Mouse (Mus musculus) hindbrain, embryonic 12.5 days (tissue): Measurements from ENCODE around the gene Cd59a. TPM values are rescaled to one million over a fixed set of nuclear protein-coding genes. Genes with fewer than 3 reads are reported as not detected.

Experiments
- ATAC-seq: fragments of 200-750 bp; cut with Nextera tagmentation; 2 replicates; pipeline ENCODE4 v1.8.0; 2017; ENCODE audit warnings: moderate TSS enrichment; ENCODE audit not compliant: low FRiP score
- H3K27ac ChIP-seq: fragments of 300-500 bp; sonication (generic); 2 replicates; pipeline ENCODE4 v1.5.1; 2016; ENCODE audit warnings: mild to moderate bottlenecking
- H3K27me3 ChIP-seq: fragments of 300-500 bp; sonication (generic); 2 replicates; pipeline ENCODE4 v1.6.1; 2016; ENCODE audit warnings: mild to moderate bottlenecking
- H3K36me3 ChIP-seq: fragments of 300-500 bp; sonication (generic); 2 replicates; pipeline ENCODE4 v1.6.1; 2016; ENCODE audit warnings: mild to moderate bottlenecking
- H3K4me1 ChIP-seq: fragments of 300-500 bp; sonication (generic); 2 replicates; pipeline ENCODE4 v1.6.1; 2016
- H3K4me2 ChIP-seq: fragments of 300-500 bp; sonication (generic); replicated peaks from 2 replicates; pipeline ENCODE4 v1.6.1; 2016; ENCODE audit warnings: mild to moderate bottlenecking
- H3K4me3 ChIP-seq: fragments of 300-500 bp; sonication (generic); 2 replicates; pipeline ENCODE4 v1.5.1; 2016; ENCODE audit warnings: mild to moderate bottlenecking
- H3K9ac ChIP-seq: fragments of 300-500 bp; sonication (generic); 2 replicates; pipeline ENCODE4 v1.6.1; 2016; ENCODE audit warnings: mild to moderate bottlenecking, moderate library complexity
- H3K9me3 ChIP-seq: fragments of 300-500 bp; sonication (generic); replicated peaks from 2 replicates; pipeline ENCODE4 v1.6.1; 2016; ENCODE audit warnings: mild to moderate bottlenecking
- WGBS: fragments of 180-500 bp; shearing (Covaris S2); methylation state at CpG from one replicate; pipeline ENCODE4 v1.1.7; 2016; 5-methylcytosine and 5-hydroxymethylcytosine counted together
- polyA plus RNA-seq: library from polyadenylated mRNA; unstranded; fragments of >200 nt; fragmentation: Nextera tagmentation; extraction: Ambion mirVana; gene quantifications from 2 replicates; pipeline ENCODE4 v1.2.1, GENCODE M21; 2016

The Cd59a gene
- polyA plus RNA-seq, 1 experiment from 2014 or later: 23.2 TPM

- H3K9ac ChIP-seq: no peak overlapping the region
- H3K4me1 ChIP-seq: no peaks in the 10 kb centered on the region
- H3K4me2 ChIP-seq: no peak overlapping the region
- H3K27ac ChIP-seq: no peak overlapping the region
- H3K36me3 ChIP-seq: no peaks in the 10 kb centered on the region
- H3K4me3 ChIP-seq: no peak overlapping the region
- WGBS: 86% methylated on average over 3 of the region's 3 CpGs
- no peak for ATAC-seq
- no peaks in the 10 kb centered on the region for H3K9me3 ChIP-seq
- H3K27me3 ChIP-seq: no peaks in the 10 kb centered on the region
Measured at GRCm38 (mm10) chr2:104153876-104154275, 58.3 kb downstream of the Cd59a start.

- no peaks in the 10 kb centered on the region for H3K4me1 ChIP-seq
- WGBS: 84% methylated on average over 4 of the region's 4 CpGs
- no peak overlapping the region for H3K27ac ChIP-seq
- no peak overlapping the region for H3K4me3 ChIP-seq
- H3K9ac ChIP-seq: no peak overlapping the region
- H3K36me3 ChIP-seq: no peaks in the 10 kb centered on the region
- no peaks in the 10 kb centered on the region for H3K9me3 ChIP-seq
- no peak for ATAC-seq
- no peak overlapping the region for H3K4me2 ChIP-seq
- no peaks in the 10 kb centered on the region for H3K27me3 ChIP-seq
Measured at GRCm38 (mm10) chr2:104157831-104158230, 62.2 kb downstream of the Cd59a start.

DNA sequence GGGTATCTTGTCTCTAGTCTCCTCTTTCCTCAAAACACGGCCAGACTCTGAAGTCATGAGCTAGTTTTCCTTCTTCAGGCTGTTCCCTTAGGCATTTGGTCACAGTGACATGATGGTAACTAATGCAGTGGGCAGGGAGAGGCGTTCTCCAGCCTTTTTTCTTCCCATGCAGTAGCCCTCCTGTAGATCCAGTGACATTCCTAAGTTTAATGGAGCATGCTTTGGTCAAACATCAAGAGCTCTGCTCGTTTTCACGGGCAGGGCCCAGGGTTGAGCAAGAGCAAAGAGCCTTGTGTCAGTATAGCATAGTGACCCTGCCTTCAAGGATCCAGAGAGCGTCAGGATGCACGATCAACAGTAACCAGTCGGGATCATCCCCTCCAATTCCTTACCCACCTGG, 67.8 kb downstream of the Cd59a start:
- 73% methylated on average over 7 of the region's 7 CpGs for WGBS
- H3K9ac ChIP-seq: no peak overlapping the region
- no peak overlapping the region for H3K4me3 ChIP-seq
- H3K4me1 ChIP-seq: peaks cover 6% of the 10 kb centered on the region
- H3K9me3 ChIP-seq: no peaks in the 10 kb centered on the region
- H3K27me3 ChIP-seq: no peaks in the 10 kb centered on the region
- no peak overlapping the region for H3K27ac ChIP-seq
- no peak overlapping the region for H3K4me2 ChIP-seq
- H3K36me3 ChIP-seq: no peaks in the 10 kb centered on the region
- ATAC-seq: no peak

DNA sequence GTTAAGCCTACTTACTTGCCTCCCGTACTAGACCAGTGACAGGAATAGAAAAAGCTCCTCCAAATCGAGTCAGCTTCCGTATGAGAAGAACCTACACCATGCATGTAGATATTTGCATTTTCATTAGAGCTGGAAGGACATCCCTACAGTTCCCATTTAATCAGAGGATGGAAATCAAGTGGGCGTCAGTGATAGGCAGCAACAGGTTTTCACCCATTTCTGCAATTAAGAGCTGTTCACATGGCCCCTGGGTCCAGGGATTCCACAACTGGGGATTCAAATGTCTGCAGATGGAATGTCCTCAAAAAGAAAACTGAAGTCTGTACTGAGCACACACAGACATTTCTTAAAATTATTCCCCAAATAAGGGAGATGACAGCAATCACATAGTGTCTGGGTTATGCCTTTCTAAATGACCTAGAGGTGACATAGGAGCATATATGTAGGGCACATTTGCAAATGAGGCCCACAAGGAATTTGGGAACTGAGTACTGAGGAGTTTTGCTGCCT, 68.4 kb downstream of the Cd59a start:
- Histone ChIP-seq H3K4me2 (no peak overlapping the region), H3K36me3 (no peaks in the 10 kb centered on the region), H3K4me1 (peaks cover 12% of the 10 kb centered on the region), H3K27me3 (no peaks in the 10 kb centered on the region), H3K9ac (no peak overlapping the region), H3K27ac (no peak overlapping the region), H3K9me3 (no peaks in the 10 kb centered on the region), H3K4me3 (no peak overlapping the region)
- ATAC-seq: no peak
- WGBS: 90% methylated on average over 4 of the region's 4 CpGs

Other genes with a start within 250 kb of the Cd59a start
- gene Lmo2, start 137.8 kb upstream of the Cd59a start, polyA plus RNA-seq: 25.6 and 27.2 TPM in 2 replicates
- 59.7 and 60.4 TPM in 2 replicates for gene Fbxo3, start 68.1 kb upstream of the Cd59a start, polyA plus RNA-seq
- 2.0 and 2.3 TPM in 2 replicates for gene 4931422A03Rik, start 67.4 kb upstream of the Cd59a start, polyA plus RNA-seq
- not detected in 2 replicates for gene Gm10912, start 30.0 kb upstream of the Cd59a start, polyA plus RNA-seq
- not detected in 2 replicates for gene Gm10799, start 27.3 kb upstream of the Cd59a start, polyA plus RNA-seq
- gene Cd59b, start 26.0 kb upstream of the Cd59a start, polyA plus RNA-seq: 2.5 and 3.2 TPM in 2 replicates
- gene A930018P22Rik, start 27.0 kb downstream of the Cd59a start, polyA plus RNA-seq: not detected in 2 replicates